Mouse (Mus musculus) heart, postnatal 0 days (tissue): ENCODE results near the gene Twsg1. TPM values are rescaled to one million over a fixed set of nuclear protein-coding genes. Genes with fewer than 3 reads are reported as not detected.

Experiments
- ATAC-seq: fragments of 200-750 bp; cut with Nextera tagmentation; 2 replicates; pipeline ENCODE4 v1.8.0; 2017; ENCODE audit warnings: low read depth, moderate number of reproducible peaks, moderate library complexity; ENCODE audit not compliant: insufficient read depth
- DNase-seq: peaks from one replicate; pipeline ENCODE4 v3.0.0-alpha.2; 2016; ENCODE audit warnings: low spot score
- H3K27ac ChIP-seq: fragments of 300-500 bp; sonication (generic); 2 replicates; pipeline ENCODE4 v1.5.1; 2014; ENCODE audit warnings: low read depth, mild to moderate bottlenecking
- H3K27me3 ChIP-seq: fragments of 300-500 bp; sonication (generic); 2 replicates; pipeline ENCODE4 v1.6.1; 2014; ENCODE audit warnings: low read length, mixed read lengths; ENCODE audit not compliant: control insufficient read depth, insufficient read depth
- H3K36me3 ChIP-seq: fragments of 300-500 bp; sonication (generic); replicated peaks from 2 replicates; pipeline ENCODE4 v1.6.1; 2014; ENCODE audit warnings: low read length, mixed read lengths; ENCODE audit not compliant: control insufficient read depth, insufficient read depth
- H3K4me1 ChIP-seq: fragments of 300-500 bp; sonication (generic); 2 replicates; pipeline ENCODE4 v1.6.1; 2014; ENCODE audit warnings: antibody characterized with exemption; ENCODE audit not compliant: control insufficient read depth, insufficient read depth
- H3K4me2 ChIP-seq: fragments of 300-500 bp; sonication (generic); 2 replicates; pipeline ENCODE4 v1.6.1; 2014; ENCODE audit warnings: low read depth, mild to moderate bottlenecking, low read length, moderate library complexity
- H3K4me3 ChIP-seq: fragments of 300-500 bp; sonication (generic); 2 replicates; pipeline ENCODE4 v1.5.1; 2014; ENCODE audit warnings: low read depth, low read length
- H3K9ac ChIP-seq: fragments of 300-500 bp; sonication (generic); replicated peaks from 2 replicates; pipeline ENCODE4 v1.6.1; 2014; ENCODE audit warnings: low read depth, low read length, mixed read lengths
- H3K9me3 ChIP-seq: fragments of 300-500 bp; sonication (generic); replicated peaks from 2 replicates; pipeline ENCODE4 v1.6.1; 2016; ENCODE audit warnings: low read length; ENCODE audit not compliant: control insufficient read depth
- CTCF ChIP-seq: IDR thresholded peaks from 2 replicates; pipeline ENCODE4 v1.5.1; 2016; ENCODE audit warnings: antibody characterized with exemption, control low read depth, low read depth
- EP300 ChIP-seq: IDR thresholded peaks from 2 replicates; pipeline ENCODE4 v1.6.1; 2016; ENCODE audit warnings: antibody characterized with exemption, low read depth
- WGBS: fragments of 180-500 bp; shearing (Covaris S2); extraction: QIAGEN DNeasy Blood & Tissue Kit; methylation state at CpG from one replicate; pipeline ENCODE4 v1.1.7; 2014; 5-methylcytosine and 5-hydroxymethylcytosine counted together
- polyA plus RNA-seq: library from polyadenylated mRNA; unstranded; fragments of >200 nt; fragmentation: Nextera tagmentation; extraction: Ambion mirVana; gene quantifications from 2 replicates; pipeline ENCODE4 v1.2.1, GENCODE M21; 2015
- total RNA-seq: library from RNA; depleted of rRNA; stranded (reverse); fragments of >200 nt; gene quantifications from 2 replicates; pipeline ENCODE4 v1.2.3, GENCODE M21; 2014; ENCODE audit warnings: low replicate concordance

The Twsg1 gene
- total and polyA plus RNA-seq, 2 experiments from 2014 or later, result 65.8 to 92.7 TPM

GRCm38 (mm10) chr17:65911285-65912069 lies 39.5 kb downstream of the Twsg1 start:
- no peak overlapping the region for H3K9ac ChIP-seq
- no peaks in the 10 kb centered on the region for H3K36me3 ChIP-seq
- WGBS, result 76% methylated on average over 15 of the region's 15 CpGs
- TF ChIP-seq CTCF, result no peak
- no peak for TF ChIP-seq EP300
- H3K9me3 ChIP-seq, result no peaks in the 10 kb centered on the region
- H3K27me3 ChIP-seq, result no peaks in the 10 kb centered on the region
- H3K4me3 ChIP-seq, result no peak overlapping the region
- H3K4me2 ChIP-seq, result no peak overlapping the region
- peaks cover 12% of the 10 kb centered on the region; the same call in 1 of the 2 replicates for H3K4me1 ChIP-seq
- ATAC-seq (no peak), DNase-seq (no peak)
- H3K27ac ChIP-seq, result no peak overlapping the region

- Histone ChIP-seq H3K4me2 (no peak overlapping the region), H3K4me1 (0 out of 2 replicates have a peak, but pooled peaks cover 6% of the 10 kb centered on the region), H3K36me3 (no peaks in the 10 kb centered on the region), H3K27me3 (no peaks in the 10 kb centered on the region), H3K4me3 (no peak overlapping the region), H3K27ac (no peak overlapping the region), H3K9ac (no peak overlapping the region), H3K9me3 (no peaks in the 10 kb centered on the region)
- ATAC-seq, result no peak
- no peak for DNase-seq
- no peak for TF ChIP-seq EP300
Observed at GRCm38 (mm10) chr17:65908270-65908669, 42.8 kb downstream of the Twsg1 start.

DNA sequence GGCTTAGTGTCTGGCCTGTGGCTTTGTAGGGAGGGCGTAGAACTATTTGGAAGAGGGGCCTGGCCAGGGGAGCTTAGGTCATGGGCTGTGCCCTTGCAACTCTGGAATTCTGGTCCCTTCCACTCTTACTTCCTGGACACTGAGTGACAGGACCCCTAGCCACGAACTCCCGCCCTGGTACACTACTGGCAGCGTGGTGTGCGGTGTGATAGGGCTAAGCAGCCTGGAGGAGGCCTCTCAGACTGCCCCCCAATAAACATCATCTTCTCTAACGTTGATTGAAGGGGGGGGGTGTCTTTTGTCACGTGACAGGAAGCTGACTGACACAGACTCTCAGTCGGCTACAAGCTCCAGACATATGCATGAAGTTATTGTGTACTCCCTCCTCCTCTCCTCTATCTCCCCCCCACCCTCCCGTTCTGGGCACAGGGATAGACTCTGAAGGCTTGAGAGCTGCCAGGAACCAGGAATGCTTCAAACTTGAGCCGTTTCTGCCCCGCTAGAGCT lies 44.1 kb downstream of the Twsg1 start:
- Histone ChIP-seq H3K9me3 (no peaks in the 10 kb centered on the region), H3K27ac (peak overlapping the region; percentile 77), H3K9ac (no peak overlapping the region; the same call in 1 of the 2 replicates), H3K36me3 (no peaks in the 10 kb centered on the region), H3K4me1 (0 out of 2 replicates have a peak, but pooled peaks cover 6% of the 10 kb centered on the region), H3K4me2 (peak overlapping the region; percentile 44), H3K4me3 (0 out of 2 replicates have a peak overlapping the region, but pooled peaks have one; percentile 14), H3K27me3 (no peaks in the 10 kb centered on the region)
- peak; percentile 90 for ATAC-seq
- DNase-seq, result peak; percentile 82
- TF ChIP-seq CTCF (no peak), EP300 (no peak)
- WGBS, result 29% methylated on average over 11 of the region's 11 CpGs

- WGBS, result 29% methylated on average over 11 of the region's 12 CpGs
- Histone ChIP-seq H3K4me1 (0 out of 2 replicates have a peak, but pooled peaks cover 6% of the 10 kb centered on the region), H3K27me3 (no peaks in the 10 kb centered on the region), H3K4me3 (0 out of 2 replicates have a peak overlapping the region, but pooled peaks have one; percentile 14), H3K9ac (0 out of 2 replicates have a peak overlapping the region, but pooled peaks have one; percentile 6), H3K27ac (peak overlapping the region; percentile 77), H3K36me3 (no peaks in the 10 kb centered on the region), H3K4me2 (peak overlapping the region; percentile 44), H3K9me3 (no peaks in the 10 kb centered on the region)
- ATAC-seq (peak; percentile 6; the same call in 1 of the 2 replicates), DNase-seq (peak; percentile 33)
- no peak for TF ChIP-seq CTCF
- TF ChIP-seq EP300, result no peak
Observed at GRCm38 (mm10) chr17:65906313-65906894, 44.6 kb downstream of the Twsg1 start.

GRCm38 (mm10) chr17:65905241-65905640 lies 45.8 kb downstream of the Twsg1 start:
- WGBS, result 73% methylated on average over 14 of the region's 14 CpGs
- ATAC-seq (no peak), DNase-seq (no peak)
- Histone ChIP-seq H3K4me2 (no peak overlapping the region), H3K9ac (no peak overlapping the region), H3K4me1 (0 out of 2 replicates have a peak, but pooled peaks cover 6% of the 10 kb centered on the region), H3K27ac (no peak overlapping the region), H3K4me3 (no peak overlapping the region), H3K36me3 (no peaks in the 10 kb centered on the region), H3K27me3 (no peaks in the 10 kb centered on the region), H3K9me3 (no peaks in the 10 kb centered on the region)
- TF ChIP-seq EP300 (no peak), CTCF (no peak)
